Mouse (Mus musculus): Measurements from ENCODE around the gene Adgrl3.

Gene Adgrl3

GRCm38 (mm10) chr5:81077031-81077430 is 57.1 kb downstream of the Adgrl3 start:
- DNase-seq: no peak

DNA sequence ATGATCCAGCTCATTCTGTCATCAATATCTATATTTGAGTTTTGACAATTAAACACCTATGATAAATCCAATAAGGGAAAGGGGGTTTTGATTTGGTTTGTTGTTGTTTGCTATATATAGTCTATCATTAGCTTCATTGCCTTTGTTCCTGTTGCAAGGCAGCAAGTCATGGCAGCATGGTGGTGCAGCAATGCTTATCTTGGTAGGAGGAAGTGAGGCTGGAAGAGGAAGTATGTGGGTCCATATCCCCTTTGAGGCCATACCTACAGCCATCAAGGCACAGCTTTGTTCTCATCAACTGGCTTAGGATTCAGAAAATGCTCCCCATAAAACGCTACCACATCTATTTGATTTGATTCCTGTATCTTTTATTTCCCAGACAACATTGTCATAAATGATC is 58.1 kb downstream of the Adgrl3 start:
- DNase-seq: no peak

DNA sequence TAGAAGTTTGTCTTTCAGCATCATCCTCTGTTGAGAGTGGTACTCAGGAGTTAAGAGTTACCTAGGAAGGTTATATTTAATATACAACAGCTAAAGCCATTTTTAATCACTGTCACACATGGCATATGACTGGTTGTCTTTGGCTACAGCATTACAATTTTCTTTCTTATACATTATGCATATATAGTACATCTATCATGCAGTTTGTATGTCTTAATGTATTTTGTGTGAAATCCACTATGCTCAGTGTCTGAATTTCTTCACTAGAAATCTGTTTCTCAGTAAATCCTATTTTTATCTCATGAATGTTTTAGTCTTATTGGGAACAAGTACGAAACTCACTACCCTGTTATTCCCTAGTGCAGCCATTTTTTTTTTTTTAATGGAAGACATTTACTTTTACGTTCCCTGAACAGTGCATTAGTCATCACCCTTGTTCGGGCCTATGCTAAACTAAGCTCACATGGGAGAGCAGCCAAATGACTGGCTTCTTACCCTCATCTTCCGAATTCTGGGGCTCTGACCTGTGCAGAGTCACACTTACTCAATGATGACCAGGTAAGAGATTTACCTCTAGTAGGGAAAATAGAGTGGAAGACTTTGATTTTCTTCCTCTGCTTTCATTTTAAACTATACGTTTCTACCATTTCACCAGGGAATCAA is 63.9 kb downstream of the Adgrl3 start:
- DNase-seq: no peak

GRCm38 (mm10) chr5:81085152-81085551 is 65.2 kb downstream of the Adgrl3 start:
- no peak for DNase-seq

DNA sequence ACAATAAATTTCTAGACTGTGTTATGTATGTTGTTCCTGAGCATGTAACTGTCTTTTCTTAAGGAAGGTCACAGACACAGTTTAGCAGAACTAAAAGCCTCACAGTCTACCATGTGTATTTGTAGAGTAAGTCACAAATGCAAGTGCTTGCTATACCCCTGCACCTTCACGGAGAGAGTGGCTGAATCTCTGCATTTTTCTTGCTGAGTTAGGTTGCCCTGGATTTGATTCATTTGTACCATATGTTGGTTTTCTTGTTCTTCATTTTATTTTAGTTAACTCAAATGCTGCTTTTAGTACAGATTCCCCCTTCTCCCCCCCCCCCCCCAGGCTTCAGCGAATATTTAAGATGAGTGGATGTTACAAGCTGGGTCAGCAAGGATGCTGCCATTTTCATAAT is 68.7 kb downstream of the Adgrl3 start:
- DNase-seq: no peak

GRCm38 (mm10) chr5:81094618-81095017 is 74.7 kb downstream of the Adgrl3 start:
- DNase-seq: no peak

GRCm38 (mm10) chr5:81097131-81097530 is 77.2 kb downstream of the Adgrl3 start:
- DNase-seq: no peak

- no peak for DNase-seq
Observed at GRCm38 (mm10) chr5:81107431-81107830, 87.5 kb downstream of the Adgrl3 start.

- no peak for DNase-seq
Observed at GRCm38 (mm10) chr5:81124483-81124882, 104.5 kb downstream of the Adgrl3 start.

GRCm38 (mm10) chr5:81127639-81128038 is 107.7 kb downstream of the Adgrl3 start:
- DNase-seq: no peak

DNA sequence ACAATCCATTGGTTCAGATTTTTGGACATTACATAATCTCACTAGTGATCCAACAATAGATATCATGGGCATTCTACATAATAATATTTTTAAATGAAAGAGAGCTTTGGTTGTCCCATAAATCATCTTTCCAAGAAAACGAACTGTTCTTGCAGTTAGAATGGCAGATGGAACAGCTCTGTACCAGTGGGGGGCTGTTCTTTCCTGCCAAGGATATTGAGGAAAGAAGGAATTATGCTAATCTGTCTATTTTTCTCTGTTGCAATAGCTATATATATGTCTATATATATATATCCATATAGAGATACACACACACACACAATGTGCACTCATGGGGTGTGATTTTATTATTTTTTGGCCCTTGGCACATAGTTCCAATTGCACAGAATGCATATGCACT is 116.5 kb downstream of the Adgrl3 start:
- DNase-seq: no peak

DNA sequence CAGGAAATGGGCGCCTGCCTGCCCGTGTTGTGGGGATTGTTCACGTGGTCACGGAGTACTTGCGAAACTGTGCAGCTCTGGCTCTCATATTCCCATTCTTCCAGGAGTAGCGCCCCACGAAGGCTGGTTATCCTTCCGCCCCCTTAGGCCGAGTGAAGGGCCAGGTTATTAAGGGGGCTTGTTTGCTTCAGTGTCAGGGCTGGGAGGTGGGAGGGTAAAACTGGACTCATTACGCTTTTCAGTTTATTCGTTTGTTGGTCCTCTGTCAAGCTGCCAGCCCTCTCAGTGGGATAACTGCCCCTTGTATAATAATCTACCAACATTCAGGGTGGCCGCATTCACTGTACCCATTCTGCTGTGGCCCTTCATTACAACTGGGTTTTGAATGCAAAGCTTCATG is 135.9 kb downstream of the Adgrl3 start:
- DNase-seq: no peak

- no peak for DNase-seq
Observed at GRCm38 (mm10) chr5:81156281-81156680, 136.3 kb downstream of the Adgrl3 start.

DNA sequence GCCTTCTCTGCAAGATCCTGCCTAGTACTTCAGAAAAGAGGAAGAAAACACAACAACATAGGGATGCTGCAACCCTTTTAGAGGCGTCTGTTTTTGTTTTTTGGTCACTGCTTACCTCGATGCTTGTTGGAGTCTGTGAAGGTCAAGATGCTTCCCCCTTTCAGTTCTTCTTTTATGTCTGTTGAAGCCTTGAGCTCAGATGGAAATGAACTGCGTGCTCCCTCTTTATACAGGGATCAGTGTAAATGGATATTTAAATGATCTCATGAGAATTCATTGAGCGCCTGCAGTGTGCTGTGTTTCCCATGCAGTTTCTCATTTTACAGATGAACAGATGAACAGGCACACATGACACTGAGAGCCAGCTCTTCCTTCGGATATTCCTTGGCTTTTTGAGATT is 136.9 kb downstream of the Adgrl3 start:
- DNase-seq: no peak

DNA sequence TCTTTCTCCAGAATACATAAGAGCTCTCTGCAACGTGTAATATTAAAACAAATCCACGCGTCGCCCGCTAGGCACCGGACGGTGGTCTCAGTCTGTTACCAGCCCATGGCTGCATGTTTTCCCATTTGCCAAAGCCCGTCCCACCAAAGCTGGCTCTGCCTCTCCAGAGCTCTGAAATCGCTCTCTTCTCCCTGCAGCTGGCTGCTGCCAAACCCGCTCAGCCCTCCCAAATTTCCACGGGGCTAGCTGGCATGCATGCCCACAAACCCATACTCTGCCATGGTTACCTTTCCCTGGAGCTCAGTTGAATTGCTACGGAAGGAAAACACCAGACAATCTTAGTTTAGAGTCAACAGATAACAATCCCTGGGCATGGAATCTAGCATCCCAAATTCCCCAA is 139.1 kb downstream of the Adgrl3 start:
- DNase-seq: no peak

DNA sequence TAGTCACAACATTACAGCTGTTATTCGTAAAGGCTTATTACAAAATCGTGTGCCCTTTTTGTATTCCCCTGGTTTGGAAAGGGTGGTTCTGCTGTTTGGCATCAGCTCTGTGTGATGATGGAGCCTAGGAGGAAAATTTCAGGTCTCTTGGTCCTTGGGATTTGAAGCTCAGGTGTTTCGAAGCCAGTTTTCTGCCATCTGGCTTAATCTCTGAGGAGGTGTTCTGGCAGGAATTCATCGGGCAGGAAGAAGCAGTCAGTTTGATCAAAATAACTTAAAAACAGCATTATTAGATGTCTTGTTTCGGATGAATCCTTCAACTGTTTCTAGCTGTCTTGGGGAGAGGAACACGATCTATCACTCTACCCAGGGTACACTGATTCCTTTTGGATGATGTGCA is 140.5 kb downstream of the Adgrl3 start:
- DNase-seq: no peak

DNA sequence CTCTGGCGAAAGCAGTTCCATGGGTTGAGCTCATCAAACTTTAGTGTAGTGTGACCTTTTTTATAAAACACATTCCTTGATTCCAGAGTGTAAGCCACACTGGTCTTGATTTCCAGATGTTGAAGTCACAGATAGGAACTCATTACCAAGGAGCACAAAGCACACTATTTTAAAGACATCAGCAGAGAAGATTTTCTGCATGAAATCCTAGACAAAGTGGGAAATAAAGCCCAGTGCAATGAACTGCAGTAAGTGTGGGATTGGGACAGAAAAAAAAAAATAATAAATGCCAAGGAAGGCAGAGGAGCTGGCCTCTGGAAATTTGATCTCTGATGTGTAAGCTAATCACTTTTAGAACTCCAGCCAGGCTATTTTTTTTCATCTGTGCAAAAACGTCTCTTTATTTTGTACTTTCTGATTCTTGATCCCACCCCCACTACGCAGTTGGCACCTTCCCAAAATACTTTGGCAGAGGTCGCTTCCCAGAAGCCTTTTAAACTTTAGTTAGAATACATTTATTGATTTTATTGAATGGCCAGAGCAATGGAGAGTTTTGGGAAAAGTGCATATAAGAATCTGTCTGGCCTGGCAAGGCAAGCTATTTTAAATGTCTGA is 169.0 kb downstream of the Adgrl3 start:
- no peak for DNase-seq

- DNase-seq: no peak
Observed at GRCm38 (mm10) chr5:81200354-81200753, 180.4 kb downstream of the Adgrl3 start.

- no peak for DNase-seq
Observed at GRCm38 (mm10) chr5:81201885-81202284, 181.9 kb downstream of the Adgrl3 start.

DNA sequence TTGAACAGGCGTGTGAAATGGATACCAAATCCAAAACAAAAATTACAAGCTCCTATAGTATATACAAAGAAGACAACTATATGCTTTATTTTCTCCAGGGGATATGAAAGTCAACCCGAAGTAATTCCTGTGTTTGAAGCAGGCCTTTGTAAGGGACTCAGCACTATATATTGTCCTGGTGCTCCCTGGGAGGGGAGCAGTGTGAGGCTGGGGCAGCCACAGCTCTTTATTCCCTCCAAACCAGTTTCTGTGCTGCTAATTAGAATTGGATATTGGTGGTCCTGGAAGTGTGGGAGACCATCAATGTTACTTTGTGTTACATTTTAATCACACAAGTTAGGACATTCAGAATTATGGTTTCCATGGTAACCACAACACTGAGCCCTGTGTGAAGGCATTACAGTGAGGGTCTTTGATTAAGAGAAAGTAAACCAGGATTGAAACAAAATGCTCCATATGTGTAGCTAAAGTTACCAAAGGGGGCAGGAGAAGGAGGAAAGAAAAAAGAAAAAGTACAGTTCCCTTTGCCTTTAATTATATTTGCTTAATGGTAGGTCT is 198.6 kb downstream of the Adgrl3 start:
- no peak for DNase-seq

- DNase-seq: no peak
Observed at GRCm38 (mm10) chr5:81224465-81224864, 204.5 kb downstream of the Adgrl3 start.

DNA sequence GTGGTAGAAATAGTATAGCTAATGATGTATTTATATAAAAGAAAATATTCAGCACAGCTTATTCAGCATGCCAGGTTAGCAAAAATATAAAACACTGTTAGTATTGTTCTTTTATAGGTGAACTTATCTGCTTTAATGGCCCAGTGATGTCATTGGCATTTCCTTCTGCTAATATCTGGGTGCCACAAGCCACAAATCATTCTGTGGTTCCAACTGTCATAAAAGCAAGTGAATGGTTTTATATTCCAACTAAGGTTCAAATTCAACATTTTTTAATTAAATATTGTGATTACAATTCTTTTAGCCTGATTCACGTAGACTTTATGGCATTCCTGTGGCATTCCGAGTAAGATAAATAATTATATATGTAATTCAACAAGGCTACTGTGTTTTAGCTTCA is 205.5 kb downstream of the Adgrl3 start:
- no peak for DNase-seq

GRCm38 (mm10) chr5:81227256-81227655 is 207.3 kb downstream of the Adgrl3 start:
- DNase-seq: no peak

DNA sequence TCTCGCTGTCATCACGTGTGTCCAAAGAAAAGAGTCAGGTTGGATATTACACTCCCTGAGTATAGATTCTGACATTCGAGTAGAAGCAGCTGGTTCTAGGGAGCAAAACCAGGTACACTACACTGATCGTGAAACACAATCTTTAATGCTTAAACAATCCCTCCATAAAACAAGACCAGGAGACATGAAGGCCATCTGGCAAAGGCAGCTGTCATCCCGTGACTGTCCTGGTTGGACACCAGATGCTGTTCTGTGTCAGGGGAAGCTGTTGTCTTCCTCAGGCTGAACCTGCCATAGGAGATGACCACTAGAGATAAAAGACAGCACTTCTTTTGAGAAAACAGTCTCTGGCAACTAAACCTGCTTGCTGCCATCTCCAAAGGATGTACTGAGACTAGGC is 228.8 kb downstream of the Adgrl3 start:
- no peak for DNase-seq

GRCm38 (mm10) chr5:81256091-81256490 is 236.2 kb downstream of the Adgrl3 start:
- DNase-seq: no peak

Measured in thymus, postnatal 14 days (tissue).